Comparison of ENCODE assay signal across 8 mouse cellular contexts in the genomic region with DNA sequence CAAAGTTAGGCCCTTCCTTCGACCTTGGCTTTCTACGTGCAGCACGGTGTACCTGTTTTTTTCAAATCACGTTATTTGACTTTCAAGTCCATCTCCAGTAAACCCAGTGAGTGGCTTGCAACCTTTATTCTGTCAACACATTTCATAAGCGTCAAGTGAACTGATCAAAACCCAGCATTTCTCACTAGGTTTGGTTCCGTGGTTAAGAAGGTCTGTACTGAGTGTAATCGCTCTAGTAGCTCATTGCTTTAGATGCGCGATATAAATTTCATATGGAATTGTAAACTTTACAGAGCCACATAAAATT. TPM values are rescaled to one million over a fixed set of nuclear protein-coding genes. Genes with fewer than 3 reads are reported as not detected.
DNase-seq lines count a peak whose midpoint lies in the region; ATAC-seq and TF ChIP-seq lines count a peak whose summit lies in the region.

No protein-coding gene starts in this region.

- H3K27me3 ChIP-seq in kidney, embryonic 16.5 days (ENCODE audit: insufficient read depth, low read length), result no peaks in the 10 kb centered on the region
- no peaks in the 10 kb centered on the region for H3K27me3 ChIP-seq in hindbrain, embryonic 16.5 days (replicated peaks; ENCODE audit: control insufficient read depth, insufficient read depth, low read length)
- H3K27me3 ChIP-seq in midbrain, postnatal 0 days (ENCODE audit: insufficient read depth, low read length), result no peaks in the 10 kb centered on the region

- peaks cover 22% of the 10 kb centered on the region; the same call in 1 of the 2 replicates for H3K36me3 ChIP-seq in kidney, embryonic 16.5 days (ENCODE audit: insufficient read depth, low read length)
- H3K36me3 ChIP-seq in hindbrain, embryonic 16.5 days (ENCODE audit: control insufficient read depth, insufficient read depth, low read length), result peaks cover 8% of the 10 kb centered on the region; the same call in 1 of the 2 replicates
- H3K36me3 ChIP-seq in midbrain, postnatal 0 days (ENCODE audit: insufficient read depth, low read length), result peaks cover 23% of the 10 kb centered on the region

- WGBS in kidney, embryonic 16.5 days, result 4% methylated on average over 9 of the region's 9 CpGs
- WGBS in hindbrain, embryonic 16.5 days, result 4% methylated on average over 9 of the region's 9 CpGs
- WGBS in midbrain, postnatal 0 days, result 2% methylated on average over 9 of the region's 9 CpGs

- peak overlapping the region; percentile 75 for H3K27ac ChIP-seq in kidney, embryonic 16.5 days (ENCODE audit: low read length)
- H3K27ac ChIP-seq in hindbrain, embryonic 16.5 days (ENCODE audit: low read depth, low read length), result peak overlapping the region; percentile 92
- H3K27ac ChIP-seq in midbrain, postnatal 0 days (ENCODE audit: low read depth, low read length), result peak overlapping the region; percentile 72

- no peak for TF ChIP-seq CTCF in midbrain, postnatal 0 days (IDR thresholded peaks at IDR 0.05)

- DNase-seq in kidney, postnatal 10 days, result no peak
- DNase-seq in c-Kit-negative CD71-positive TER-119-positive erythroid progenitor cells, embryonic 14.5 days (ENCODE audit: low read depth, low spot score), result peak; percentile 12
- DNase-seq in midbrain, postnatal 0 days (ENCODE audit: low spot score), result no peak
- no peak for DNase-seq in right cerebral cortex, postnatal 10 days (ENCODE audit: low spot score in 2 of 2)
- no peak for DNase-seq in embryo, embryonic 10.5 days (ENCODE audit: low spot score)
- no peak for DNase-seq in gastrocnemius, postnatal 36 days

- H3K9ac ChIP-seq in kidney, embryonic 16.5 days (replicated peaks; ENCODE audit: low read length), result peak overlapping the region; percentile 82
- peak overlapping the region; percentile 93 for H3K9ac ChIP-seq in hindbrain, embryonic 16.5 days (ENCODE audit: low read depth, low read length)
- H3K9ac ChIP-seq in midbrain, postnatal 0 days (replicated peaks; ENCODE audit: low read length, poor library complexity, severe bottlenecking), result peak overlapping the region; percentile 73

- H3K4me1 ChIP-seq in kidney, embryonic 16.5 days (ENCODE audit: insufficient read depth, low read length), result peaks cover 17% of the 10 kb centered on the region
- peaks cover 13% of the 10 kb centered on the region for H3K4me1 ChIP-seq in hindbrain, embryonic 16.5 days (ENCODE audit: control insufficient read depth, insufficient read depth, low read depth, low read length)
- H3K4me1 ChIP-seq in midbrain, postnatal 0 days (ENCODE audit: insufficient read depth, low read length), result peaks cover 6% of the 10 kb centered on the region; the same call in 1 of the 2 replicates

- no peak for ATAC-seq in kidney, embryonic 16.5 days (ENCODE audit: low FRiP score, low TSS enrichment)
- ATAC-seq in hindbrain, embryonic 16.5 days, result no peak
- peak; percentile 1; the same call in 1 of the 2 replicates for ATAC-seq in midbrain, postnatal 0 days (ENCODE audit: low FRiP score)

- intact Hi-C loops in gastrocnemius, postnatal 36 days (cut with DNase I), result loop anchor here (5.0 kb wide), 2 partner anchors 44 to 576 kb away; partner anchors contain the start of genes Dnajb14 and Metap1

- peak overlapping the region; percentile 66 for H3K4me3 ChIP-seq in kidney, embryonic 16.5 days (ENCODE audit: low read length)
- peak overlapping the region; percentile 92 for H3K4me3 ChIP-seq in hindbrain, embryonic 16.5 days (ENCODE audit: low read length)
- H3K4me3 ChIP-seq in midbrain, postnatal 0 days (ENCODE audit: low read depth, low read length), result peak overlapping the region; percentile 70

- peak overlapping the region; percentile 79 for H3K4me2 ChIP-seq in kidney, embryonic 16.5 days (replicated peaks; ENCODE audit: low read depth, low read length)
- peak overlapping the region; percentile 93 for H3K4me2 ChIP-seq in hindbrain, embryonic 16.5 days (ENCODE audit: low read length)
- peak overlapping the region; percentile 82 for H3K4me2 ChIP-seq in midbrain, postnatal 0 days (ENCODE audit: low read depth, low read length, poor library complexity, severe bottlenecking)

- H3K9me3 ChIP-seq in kidney, embryonic 16.5 days (ENCODE audit: low read length), result no peaks in the 10 kb centered on the region
- no peaks in the 10 kb centered on the region for H3K9me3 ChIP-seq in hindbrain, embryonic 16.5 days (ENCODE audit: control insufficient read depth, low read length)
- H3K9me3 ChIP-seq in midbrain, postnatal 0 days (ENCODE audit: low read length), result no peaks in the 10 kb centered on the region

RNA-seq across cellular contexts. Expression of gene Adh5, which starts 0.5 kb away (rescaled TPM):
- polyA plus RNA-seq in kidney, embryonic 16.5 days (2015; fragmentation: Nextera tagmentation; extraction: Ambion mirVana), result 258 and 276 TPM in 2 replicates
- polyA plus RNA-seq in hindbrain, embryonic 16.5 days (2015; fragmentation: Nextera tagmentation; extraction: Ambion mirVana), result 190 and 191 TPM in 2 replicates
- 93.2 and 96.8 TPM in 2 replicates for total RNA-seq in midbrain, postnatal 0 days (2014; rRNA removed)
- 163 and 176 TPM in 2 replicates for polyA plus RNA-seq in midbrain, postnatal 0 days (2015; fragmentation: Nextera tagmentation; extraction: Ambion mirVana)
- 10 to 100 TPM; 49.0 to 60.3 TPM for total RNA-seq in gastrocnemius, postnatal 36 days (2021)

RNA-seq across cellular contexts. Expression of gene Adh4, which starts 28.2 kb away (rescaled TPM):
- not detected in 2 replicates for polyA plus RNA-seq in kidney, embryonic 16.5 days (2015; fragmentation: Nextera tagmentation; extraction: Ambion mirVana)
- polyA plus RNA-seq in hindbrain, embryonic 16.5 days (2015; fragmentation: Nextera tagmentation; extraction: Ambion mirVana), result not detected in 2 replicates
- not detected in 2 replicates for total RNA-seq in midbrain, postnatal 0 days (2014; rRNA removed)
- not detected in 2 replicates for polyA plus RNA-seq in midbrain, postnatal 0 days (2015; fragmentation: Nextera tagmentation; extraction: Ambion mirVana)
- not detected for total RNA-seq in gastrocnemius, postnatal 36 days (2021)

RNA-seq across cellular contexts. Expression of gene Metap1, which starts 45.9 kb away (rescaled TPM):
- polyA plus RNA-seq in kidney, embryonic 16.5 days (2015; fragmentation: Nextera tagmentation; extraction: Ambion mirVana), result 50.7 and 52.1 TPM in 2 replicates
- polyA plus RNA-seq in hindbrain, embryonic 16.5 days (2015; fragmentation: Nextera tagmentation; extraction: Ambion mirVana), result 45.7 and 47.5 TPM in 2 replicates
- total RNA-seq in midbrain, postnatal 0 days (2014; rRNA removed), result 50.7 and 60.4 TPM in 2 replicates
- 49.8 and 51.0 TPM in 2 replicates for polyA plus RNA-seq in midbrain, postnatal 0 days (2015; fragmentation: Nextera tagmentation; extraction: Ambion mirVana)
- 10 to 100 TPM; 43.6 to 44.5 TPM for total RNA-seq in gastrocnemius, postnatal 36 days (2021)
